Comparison of ENCODE assay signal across 25 mouse cellular contexts in genomic region chrX:151912267-151912666, GRCm38 (mm10).
"Had no signal": no experiment of that assay in that cellular context is flagged by ENCODE, and none has a peak within 500 bp of the region (broad histone marks: within the 10 kb centered on the region; RNA-seq: fewer than 3 reads in every experiment).

No protein-coding gene starts in this region.

- DNase-seq: cerebellum, adult 9-11 months; cerebellum, postnatal 10 days; cerebellum, postnatal 14 days; cerebellum, postnatal 25 days; cerebellum, postnatal 36 days; embryo, embryonic 11 days; forebrain, postnatal 0 days; gastrocnemius, adult 2 months; gastrocnemius, postnatal 10 days; gastrocnemius, postnatal 14 days; gastrocnemius, postnatal 25 days; gastrocnemius, postnatal 36 days; heart, adult 11 months; heart, adult 18-20 months; heart, adult 2 months had no signal

- H3K9me3 ChIP-seq: embryonic facial prominence, embryonic 10.5 days; embryonic facial prominence, embryonic 12.5 days; embryonic facial prominence, embryonic 13.5 days; embryonic facial prominence, embryonic 15.5 days; forebrain, embryonic 10.5 days; forebrain, embryonic 12.5 days; forebrain, embryonic 13.5 days; forebrain, embryonic 15.5 days; heart, embryonic 10.5 days had no signal

- H3K27ac ChIP-seq: embryonic facial prominence, embryonic 10.5 days; embryonic facial prominence, embryonic 12.5 days; embryonic facial prominence, embryonic 13.5 days; embryonic facial prominence, embryonic 15.5 days; forebrain, embryonic 10.5 days; forebrain, embryonic 12.5 days; forebrain, embryonic 13.5 days; forebrain, embryonic 15.5 days; gastrocnemius, adult 2 months; heart, adult 2 months; heart, embryonic 10.5 days had no signal

- H3K4me1 ChIP-seq: embryonic facial prominence, embryonic 10.5 days; embryonic facial prominence, embryonic 12.5 days; embryonic facial prominence, embryonic 13.5 days; embryonic facial prominence, embryonic 15.5 days; forebrain, embryonic 10.5 days; forebrain, embryonic 12.5 days; forebrain, embryonic 13.5 days; forebrain, embryonic 15.5 days; heart, embryonic 10.5 days had no signal

- H3K27me3 ChIP-seq: forebrain, embryonic 15.5 days had no signal

- H3K4me3 ChIP-seq: embryonic facial prominence, embryonic 10.5 days; embryonic facial prominence, embryonic 12.5 days; embryonic facial prominence, embryonic 13.5 days; embryonic facial prominence, embryonic 15.5 days; erythroblast, embryonic 14.5 days; forebrain, embryonic 10.5 days; forebrain, embryonic 12.5 days; forebrain, embryonic 13.5 days; forebrain, embryonic 15.5 days; gastrocnemius, adult 2 months; heart, adult 2 months; heart, embryonic 10.5 days had no signal

- H3K9ac ChIP-seq: embryonic facial prominence, embryonic 12.5 days; embryonic facial prominence, embryonic 13.5 days; embryonic facial prominence, embryonic 15.5 days; forebrain, embryonic 12.5 days; forebrain, embryonic 13.5 days; forebrain, embryonic 15.5 days; forebrain, postnatal 0 days had no signal
